ENCODE assay signal across 8 mouse cellular contexts in the genomic region with DNA sequence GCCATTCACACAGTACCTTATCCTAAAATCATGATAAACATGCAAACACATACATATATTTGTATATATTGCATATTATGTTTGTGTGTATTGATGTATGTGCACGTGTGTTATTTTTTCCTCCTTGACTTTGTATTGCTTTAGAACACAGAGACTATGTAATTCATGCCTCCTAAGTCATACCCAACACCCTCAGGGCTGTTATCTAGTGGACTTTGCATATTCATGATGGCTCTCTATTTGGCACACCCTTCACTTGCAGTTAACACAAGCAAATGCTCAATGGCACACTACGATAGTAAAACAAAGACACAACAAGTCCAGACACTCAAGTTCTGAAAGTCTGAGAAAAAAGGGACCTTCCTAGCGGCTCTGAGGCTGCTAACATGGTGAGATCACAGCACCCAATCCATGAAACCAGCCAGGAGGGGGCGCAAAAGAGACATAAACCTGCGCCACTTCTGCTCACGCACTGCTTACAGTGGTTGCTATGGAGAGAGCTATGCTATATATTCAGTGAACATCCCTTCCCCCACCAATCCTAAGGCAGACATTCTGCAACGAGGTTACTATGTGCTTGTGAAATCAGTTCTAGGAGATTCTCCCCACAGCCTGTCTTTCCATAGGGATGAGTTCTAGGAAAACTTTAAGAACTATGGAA.
DNase-seq lines count a peak whose midpoint lies in the region; ATAC-seq and TF ChIP-seq lines count a peak whose summit lies in the region.

No protein-coding gene starts in this region.

- peak; percentile 86 for DNase-seq in heart, adult 11 months
- DNase-seq in left cerebral cortex, postnatal 14 days (ENCODE audit: low spot score in 2 of 2) = peak; percentile 92 to 97
- DNase-seq in mesoderm, embryonic 11.5 days (ENCODE audit: low read depth, low spot score) = peak; percentile 91
- DNase-seq in right cerebral cortex, postnatal 25 days = peak; percentile 77
- DNase-seq in urinary bladder, postnatal 36 days (ENCODE audit: low spot score in 2 of 2) = peak; percentile 42 to 61

- intact Hi-C loops in left cerebral cortex, postnatal 14 days (cut with DNase I) = loop anchor here (10.0 kb wide), 2 partner anchors 981 to 1341 kb away; partner anchors contain the start of gene Tent5a

- ATAC-seq in activated CD4-positive, CD25-positive, alpha-beta regulatory T cell, adult 4 months = peak; percentile 71
- ATAC-seq in common myeloid progenitor, adult 5-6 weeks (replicated peaks; ENCODE audit: low read depth, poor library complexity, severe bottlenecking) = peak; percentile 100
- peak; percentile 76 for ATAC-seq in intestine, postnatal 0 days

- no peaks in the 10 kb centered on the region for H3K4me1 ChIP-seq in intestine, postnatal 0 days (replicated peaks; ENCODE audit: control insufficient read depth, insufficient read depth, low read length)

- peak; percentile 85 for TF ChIP-seq CTCF in intestine, postnatal 0 days (IDR thresholded peaks at IDR 0.05; ENCODE audit: low read depth)

- no peak overlapping the region for H3K27ac ChIP-seq in intestine, postnatal 0 days (ENCODE audit: low read depth, low read length)

- H3K9me3 ChIP-seq in intestine, postnatal 0 days (ENCODE audit: control insufficient read depth) = no peaks in the 10 kb centered on the region

- no peak overlapping the region for H3K4me2 ChIP-seq in intestine, postnatal 0 days (replicated peaks; ENCODE audit: low read depth)

- no peaks in the 10 kb centered on the region for H3K27me3 ChIP-seq in intestine, postnatal 0 days (replicated peaks; ENCODE audit: control insufficient read depth, insufficient read depth, low read length)

- no peak overlapping the region for H3K9ac ChIP-seq in intestine, postnatal 0 days (ENCODE audit: low read depth, low read length)

- no peak overlapping the region for H3K4me3 ChIP-seq in intestine, postnatal 0 days (ENCODE audit: low read depth, low read length)

- no peaks in the 10 kb centered on the region for H3K36me3 ChIP-seq in intestine, postnatal 0 days (ENCODE audit: control insufficient read depth, insufficient read depth)

- 16% methylated on average over 7 of the region's 7 CpGs for WGBS in intestine, postnatal 0 days
